Mouse (Mus musculus) midbrain, postnatal 0 days (tissue): ENCODE measurements around the gene Naa80. TPM values are rescaled to one million over a fixed set of nuclear protein-coding genes. Genes with fewer than 3 reads are reported as not detected.

Experiments
- ATAC-seq: fragments of 200-750 bp; cut with Nextera tagmentation; 2 replicates; pipeline ENCODE4 v1.8.0; 2017; ENCODE audit warnings: moderate number of reproducible peaks, mild to moderate bottlenecking, moderate TSS enrichment, moderate library complexity; ENCODE audit not compliant: low FRiP score
- DNase-seq: peaks from one replicate; pipeline ENCODE4 v3.0.0-alpha.2; 2015; ENCODE audit warnings: low spot score
- H3K27ac ChIP-seq: fragments of 300-500 bp; sonication (generic); 2 replicates; pipeline ENCODE4 v1.5.1; 2014; ENCODE audit warnings: low read depth, mild to moderate bottlenecking, low read length, mixed read lengths
- H3K27me3 ChIP-seq: fragments of 300-500 bp; sonication (generic); 2 replicates; pipeline ENCODE4 v1.6.1; 2014; ENCODE audit warnings: low read length, control low read depth, mixed read lengths; ENCODE audit not compliant: insufficient read depth
- H3K36me3 ChIP-seq: fragments of 300-500 bp; sonication (generic); 2 replicates; pipeline ENCODE4 v1.6.1; 2014; ENCODE audit warnings: low read length, control low read depth, mixed read lengths; ENCODE audit not compliant: insufficient read depth
- H3K4me1 ChIP-seq: fragments of 300-500 bp; sonication (generic); 2 replicates; pipeline ENCODE4 v1.6.1; 2014; ENCODE audit warnings: mild to moderate bottlenecking, control low read depth, antibody characterized with exemption, low read length, mixed read lengths; ENCODE audit not compliant: insufficient read depth
- H3K4me2 ChIP-seq: fragments of 300-500 bp; sonication (generic); 2 replicates; pipeline ENCODE4 v1.6.1; 2014; ENCODE audit warnings: low read depth, mild to moderate bottlenecking, low read length, mixed read lengths; ENCODE audit not compliant: poor library complexity, severe bottlenecking
- H3K4me3 ChIP-seq: fragments of 300-500 bp; sonication (generic); 2 replicates; pipeline ENCODE4 v1.5.1; 2014; ENCODE audit warnings: low read depth, mild to moderate bottlenecking, low read length, moderate library complexity
- H3K9ac ChIP-seq: fragments of 300-500 bp; sonication (generic); replicated peaks from 2 replicates; pipeline ENCODE4 v1.6.1; 2014; ENCODE audit warnings: mild to moderate bottlenecking, low read length, moderate library complexity, mixed read lengths; ENCODE audit not compliant: poor library complexity, severe bottlenecking
- H3K9me3 ChIP-seq: fragments of 300-500 bp; sonication (generic); 2 replicates; pipeline ENCODE4 v1.6.1; 2016; ENCODE audit warnings: low read length, control low read depth
- CTCF ChIP-seq: IDR thresholded peaks from 2 replicates; pipeline ENCODE4 v1.5.1; 2016; ENCODE audit warnings: antibody characterized with exemption, mild to moderate bottlenecking
- WGBS: fragments of 180-500 bp; shearing (Covaris S2); extraction: QIAGEN DNeasy Blood & Tissue Kit; methylation state at CpG from one replicate; pipeline ENCODE4 v1.1.7; 2014; 5-methylcytosine and 5-hydroxymethylcytosine counted together
- polyA plus RNA-seq: library from polyadenylated mRNA; unstranded; fragments of >200 nt; fragmentation: Nextera tagmentation; extraction: Ambion mirVana; gene quantifications from 2 replicates; pipeline ENCODE4 v1.2.1, GENCODE M21; 2015
- total RNA-seq: library from RNA; depleted of rRNA; stranded (reverse); fragments of >200 nt; gene quantifications from 2 replicates; pipeline ENCODE4 v1.2.3, GENCODE M21; 2014; rRNA removed

The Naa80 gene
- total and polyA plus RNA-seq, 2 experiments from 2014 or later: 20.4 to 35.4 TPM

- peak overlapping the region; percentile 95 for H3K27ac ChIP-seq
- no peak for TF ChIP-seq CTCF
- 8% methylated on average over 14 of the region's 14 CpGs for WGBS
- 0 out of 2 replicates have a peak, but pooled peaks have one; percentile 5 for ATAC-seq
- peaks cover 56% of the 10 kb centered on the region for H3K4me1 ChIP-seq
- H3K4me2 ChIP-seq: peak overlapping the region; percentile 34
- peak; percentile 67 for DNase-seq
- H3K27me3 ChIP-seq: no peaks in the 10 kb centered on the region
- peak overlapping the region; percentile 42; the same call in 1 of the 2 replicates for H3K9ac ChIP-seq
- H3K4me3 ChIP-seq: no peak overlapping the region
- H3K9me3 ChIP-seq: no peaks in the 10 kb centered on the region
- H3K36me3 ChIP-seq: peaks cover 5% of the 10 kb centered on the region; the same call in 1 of the 2 replicates
Observed at GRCm38 (mm10) chr9:107629901-107630425, 51.3 kb downstream of the Naa80 start.

DNA sequence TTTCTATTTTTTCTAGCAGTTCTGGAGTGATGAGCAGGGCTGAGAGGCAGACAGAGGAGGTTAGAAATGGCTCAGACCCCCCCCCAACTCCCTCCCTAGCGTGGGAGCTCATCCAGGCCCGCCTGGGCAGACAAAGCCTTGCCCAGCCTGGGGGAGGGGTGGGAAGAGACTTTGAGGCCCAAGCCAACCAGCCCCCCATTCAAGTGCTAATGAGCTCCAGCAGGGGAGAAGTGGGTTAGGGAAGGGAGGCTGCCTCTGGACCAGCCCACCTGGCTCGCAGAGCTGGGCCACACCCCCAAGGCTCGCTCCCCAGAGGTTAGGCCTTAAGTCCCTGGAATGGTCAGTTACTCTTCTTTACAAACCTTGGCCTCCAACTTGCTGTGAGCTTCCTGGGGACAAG lies 51.9 kb downstream of the Naa80 start:
- Histone ChIP-seq H3K4me3 (no peak overlapping the region), H3K4me1 (peaks cover 56% of the 10 kb centered on the region), H3K4me2 (peak overlapping the region; percentile 34), H3K27me3 (no peaks in the 10 kb centered on the region), H3K9ac (peak overlapping the region; percentile 42; the same call in 1 of the 2 replicates), H3K36me3 (no peaks in the 10 kb centered on the region), H3K9me3 (no peaks in the 10 kb centered on the region), H3K27ac (peak overlapping the region; percentile 95)
- 7% methylated on average over 4 of the region's 4 CpGs for WGBS
- DNase-seq (peak; percentile 84), ATAC-seq (peak; percentile 11; the same call in 1 of the 2 replicates)
- no peak for TF ChIP-seq CTCF

GRCm38 (mm10) chr9:107631311-107631826 lies 52.7 kb downstream of the Naa80 start:
- H3K9me3 ChIP-seq: no peaks in the 10 kb centered on the region
- no peaks in the 10 kb centered on the region for H3K36me3 ChIP-seq
- DNase-seq (no peak), ATAC-seq (no peak)
- peaks cover 55% of the 10 kb centered on the region for H3K4me1 ChIP-seq
- peak overlapping the region; percentile 95 for H3K27ac ChIP-seq
- peak overlapping the region; percentile 80; the same call in 1 of the 2 replicates for H3K4me3 ChIP-seq
- peak overlapping the region; percentile 98; the same call in 1 of the 2 replicates for H3K4me2 ChIP-seq
- no peak for TF ChIP-seq CTCF
- no peak overlapping the region for H3K9ac ChIP-seq
- 20% methylated on average over 9 of the region's 9 CpGs for WGBS
- H3K27me3 ChIP-seq: no peaks in the 10 kb centered on the region

- H3K4me1 ChIP-seq: peaks cover 51% of the 10 kb centered on the region
- WGBS: 60% methylated on average over 8 of the region's 8 CpGs
- H3K36me3 ChIP-seq: no peaks in the 10 kb centered on the region
- no peaks in the 10 kb centered on the region for H3K27me3 ChIP-seq
- TF ChIP-seq CTCF: no peak
- peak overlapping the region; percentile 98 for H3K4me2 ChIP-seq
- peak overlapping the region; percentile 95 for H3K27ac ChIP-seq
- H3K9me3 ChIP-seq: no peaks in the 10 kb centered on the region
- H3K4me3 ChIP-seq: peak overlapping the region; percentile 80; the same call in 1 of the 2 replicates
- ATAC-seq (no peak), DNase-seq (no peak)
- H3K9ac ChIP-seq: peak overlapping the region; percentile 87; the same call in 1 of the 2 replicates
Observed at GRCm38 (mm10) chr9:107631861-107632260, 53.2 kb downstream of the Naa80 start.

- no peak for ATAC-seq
- H3K4me1 ChIP-seq: peaks cover 49% of the 10 kb centered on the region
- H3K9ac ChIP-seq: peak overlapping the region; percentile 87
- no peaks in the 10 kb centered on the region for H3K36me3 ChIP-seq
- H3K9me3 ChIP-seq: no peaks in the 10 kb centered on the region
- WGBS: 13% methylated on average over 6 of the region's 6 CpGs
- peak; percentile 68 for DNase-seq
- H3K27me3 ChIP-seq: no peaks in the 10 kb centered on the region
- peak overlapping the region; percentile 80 for H3K4me3 ChIP-seq
- H3K27ac ChIP-seq: peak overlapping the region; percentile 95
- no peak for TF ChIP-seq CTCF
- H3K4me2 ChIP-seq: peak overlapping the region; percentile 98
Observed at GRCm38 (mm10) chr9:107632478-107632877, 53.8 kb downstream of the Naa80 start.

DNA sequence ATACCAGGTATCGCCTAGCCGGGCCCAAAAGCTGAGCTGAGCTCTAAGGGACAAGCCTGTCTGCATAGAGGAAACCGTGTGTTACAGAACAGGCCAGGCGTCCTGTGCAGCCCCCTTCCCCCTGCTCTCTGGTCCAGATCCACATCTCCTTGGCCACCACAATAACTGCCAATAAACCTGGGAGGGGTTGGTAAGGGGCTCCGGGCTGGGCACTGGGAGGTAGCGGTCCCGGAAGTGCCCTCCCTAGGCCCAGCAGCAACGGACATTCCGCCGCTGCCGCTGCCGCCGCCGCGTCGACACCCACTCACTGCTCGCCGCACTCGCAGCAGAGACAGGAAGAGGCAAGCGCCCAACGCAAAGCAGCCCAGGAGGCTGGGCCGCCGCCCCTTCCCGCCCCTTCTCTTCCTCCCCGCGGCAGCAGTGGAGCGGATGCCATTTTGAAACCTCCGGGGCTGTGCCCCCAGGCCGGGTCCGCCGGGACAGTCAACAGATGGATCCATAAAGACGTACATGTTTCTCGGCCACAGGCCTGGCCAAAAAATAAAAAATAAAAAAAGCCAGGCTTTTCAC lies 54.5 kb downstream of the Naa80 start:
- Histone ChIP-seq H3K4me2 (peak overlapping the region; percentile 98), H3K27ac (peak overlapping the region; percentile 95), H3K4me3 (peak overlapping the region; percentile 80), H3K36me3 (no peaks in the 10 kb centered on the region), H3K27me3 (no peaks in the 10 kb centered on the region), H3K4me1 (peaks cover 42% of the 10 kb centered on the region), H3K9ac (peak overlapping the region; percentile 87), H3K9me3 (no peaks in the 10 kb centered on the region)
- WGBS: under 1% methylated on average over 33 of the region's 33 CpGs
- peak; percentile 70 for DNase-seq
- peak; percentile 18; the same call in 1 of the 2 replicates for ATAC-seq
- no peak for TF ChIP-seq CTCF

Other genes with a start within 250 kb of the Naa80 start
- 15.8 and 21.3 TPM in 2 replicates for gene Hemk1, start 240.5 kb upstream of the Naa80 start, total RNA-seq
- gene Hemk1, start 240.5 kb upstream of the Naa80 start, polyA plus RNA-seq: 15.9 and 19.4 TPM in 2 replicates
- gene 6430571L13Rik, start 238.3 kb upstream of the Naa80 start, total RNA-seq: 11.0 and 13.6 TPM in 2 replicates
- 10.4 and 11.1 TPM in 2 replicates for gene 6430571L13Rik, start 238.3 kb upstream of the Naa80 start, polyA plus RNA-seq
- gene Cacna2d2, start 179.3 kb upstream of the Naa80 start, total RNA-seq: 138 and 191 TPM in 2 replicates
- 8.4 and 9.0 TPM in 2 replicates for gene Cacna2d2, start 179.3 kb upstream of the Naa80 start, polyA plus RNA-seq
- 57.8 and 70.4 TPM in 2 replicates for gene Tmem115, start 44.9 kb upstream of the Naa80 start, total RNA-seq
- gene Tmem115, start 44.9 kb upstream of the Naa80 start, polyA plus RNA-seq: 51.9 and 53.6 TPM in 2 replicates
- gene Cyb561d2, start 36.7 kb upstream of the Naa80 start, total RNA-seq: 39.0 and 50.8 TPM in 2 replicates
- gene Cyb561d2, start 36.7 kb upstream of the Naa80 start, polyA plus RNA-seq: 50.0 and 58.1 TPM in 2 replicates
- 55.5 and 68.7 TPM in 2 replicates for gene Nprl2, start 36.7 kb upstream of the Naa80 start, total RNA-seq
- 60.0 and 66.5 TPM in 2 replicates for gene Nprl2, start 36.7 kb upstream of the Naa80 start, polyA plus RNA-seq
- 3.3 and 4.2 TPM in 2 replicates for gene Zmynd10, start 31.6 kb upstream of the Naa80 start, total RNA-seq
- gene Zmynd10, start 31.6 kb upstream of the Naa80 start, polyA plus RNA-seq: 4.9 and 5.0 TPM in 2 replicates
- gene Rassf1, start 27.3 kb upstream of the Naa80 start, total RNA-seq: 21.1 and 25.7 TPM in 2 replicates
- 33.4 and 36.6 TPM in 2 replicates for gene Rassf1, start 27.3 kb upstream of the Naa80 start, polyA plus RNA-seq
- gene Tusc2, start 15.6 kb upstream of the Naa80 start, total RNA-seq: 136 and 142 TPM in 2 replicates
- 132 and 137 TPM in 2 replicates for gene Tusc2, start 15.6 kb upstream of the Naa80 start, polyA plus RNA-seq
- gene Hyal2, start 10.9 kb upstream of the Naa80 start, total RNA-seq: 65.3 and 65.4 TPM in 2 replicates
- gene Hyal2, start 10.9 kb upstream of the Naa80 start, polyA plus RNA-seq: 42.7 and 47.9 TPM in 2 replicates
- gene Hyal1, start 2.0 kb upstream of the Naa80 start, total RNA-seq: 2.4 and 3.5 TPM in 2 replicates
- 2.5 and 2.9 TPM in 2 replicates for gene Hyal1, start 2.0 kb upstream of the Naa80 start, polyA plus RNA-seq
- gene Hyal3, start 1.9 kb downstream of the Naa80 start, total RNA-seq: 1.1 and 4.3 TPM in 2 replicates
- gene Hyal3, start 1.9 kb downstream of the Naa80 start, polyA plus RNA-seq: 1.8 and 2.2 TPM in 2 replicates
- gene Ifrd2, start 8.8 kb downstream of the Naa80 start, total RNA-seq: 8.4 and 8.9 TPM in 2 replicates
- 6.5 and 7.5 TPM in 2 replicates for gene Ifrd2, start 8.8 kb downstream of the Naa80 start, polyA plus RNA-seq
- gene Sema3b, start 30.3 kb downstream of the Naa80 start, total RNA-seq: 5.7 and 16.7 TPM in 2 replicates
- 4.0 and 5.1 TPM in 2 replicates for gene Sema3b, start 30.3 kb downstream of the Naa80 start, polyA plus RNA-seq
- 224 and 241 TPM in 2 replicates for gene Gnai2, start 56.5 kb downstream of the Naa80 start, total RNA-seq
- gene Gnai2, start 56.5 kb downstream of the Naa80 start, polyA plus RNA-seq: 260 and 264 TPM in 2 replicates
- 70.0 and 94.5 TPM in 2 replicates for gene Slc38a3, start 90.6 kb downstream of the Naa80 start, total RNA-seq
- gene Slc38a3, start 90.6 kb downstream of the Naa80 start, polyA plus RNA-seq: 37.6 and 44.6 TPM in 2 replicates
- 0.52 and 0.55 TPM in 2 replicates for gene Gnat1, start 100.8 kb downstream of the Naa80 start, total RNA-seq
- gene Gnat1, start 100.8 kb downstream of the Naa80 start, polyA plus RNA-seq: 2.3 and 2.6 TPM in 2 replicates
- gene Sema3f, start 131.6 kb downstream of the Naa80 start, total RNA-seq: 115 and 120 TPM in 2 replicates
- 13.5 and 14.1 TPM in 2 replicates for gene Sema3f, start 131.6 kb downstream of the Naa80 start, polyA plus RNA-seq
- 142 and 145 TPM in 2 replicates for gene Rbm5, start 192.1 kb downstream of the Naa80 start, total RNA-seq
- gene Rbm5, start 192.1 kb downstream of the Naa80 start, polyA plus RNA-seq: 159 and 160 TPM in 2 replicates